In genomic region chr5:110287084-110287475, GRCm38 (mm10) we compare ENCODE assay signal across 9 mouse cellular contexts. TPM values are rescaled to one million over a fixed set of nuclear protein-coding genes. Genes with fewer than 3 reads are reported as not detected.
A peak's percentile ranks its signal among the peaks of the same experiment; 100 is the strongest.
DNase-seq lines count a peak whose midpoint lies in the region; ATAC-seq and TF ChIP-seq lines count a peak whose summit lies in the region.
"Had no signal": no experiment of that assay in that cellular context is flagged by ENCODE, and none has a peak within 500 bp of the region (broad histone marks: within the 10 kb centered on the region; RNA-seq: fewer than 3 reads in every experiment).

No protein-coding gene starts in this region.

- DNase-seq in midbrain, embryonic 10.5 days (ENCODE audit: low spot score): no peak
- DNase-seq in forebrain, embryonic 11.5 days (ENCODE audit: low spot score): no peak
- no peak for DNase-seq in cerebellum, adult 9-11 months
- no peak for DNase-seq in cerebellum, adult 2 months
- DNase-seq: gastrocnemius, adult 2 months had no signal

- no peak overlapping the region for H3K27ac ChIP-seq in midbrain, embryonic 10.5 days (replicated peaks)
- no peak overlapping the region for H3K27ac ChIP-seq in midbrain, embryonic 16.5 days (ENCODE audit: low read length)
- no peak overlapping the region for H3K27ac ChIP-seq in forebrain, embryonic 11.5 days (ENCODE audit: low read depth, low read length)
- no peak overlapping the region for H3K27ac ChIP-seq in limb, embryonic 13.5 days
- H3K27ac ChIP-seq in cerebellum, adult 2 months (ENCODE audit: insufficient read depth, low read length): no peak overlapping the region

- H3K27me3 ChIP-seq in midbrain, embryonic 10.5 days (ENCODE audit: low read depth, poor library complexity, severe bottlenecking): peaks cover 24% of the 10 kb centered on the region
- H3K27me3 ChIP-seq in midbrain, embryonic 16.5 days (ENCODE audit: control insufficient read depth, insufficient read depth, low read depth, low read length): peaks cover 4% of the 10 kb centered on the region; the same call in 1 of the 2 replicates
- peaks cover 9% of the 10 kb centered on the region for H3K27me3 ChIP-seq in forebrain, embryonic 11.5 days (ENCODE audit: control insufficient read depth, insufficient read depth, low read length)
- peaks cover 24% of the 10 kb centered on the region for H3K27me3 ChIP-seq in limb, embryonic 13.5 days
- no peaks in the 10 kb centered on the region for H3K27me3 ChIP-seq in cerebellum, adult 2 months (ENCODE audit: control insufficient read depth, insufficient read depth, low read length)

- H3K4me1 ChIP-seq in midbrain, embryonic 10.5 days: peaks cover 22% of the 10 kb centered on the region
- peaks cover 6% of the 10 kb centered on the region for H3K4me1 ChIP-seq in midbrain, embryonic 16.5 days (ENCODE audit: control insufficient read depth, insufficient read depth, low read length)
- H3K4me1 ChIP-seq in forebrain, embryonic 11.5 days (replicated peaks; ENCODE audit: control insufficient read depth, insufficient read depth, low read length): peaks cover 9% of the 10 kb centered on the region; the same call in 1 of the 2 replicates
- H3K4me1 ChIP-seq in limb, embryonic 13.5 days: peaks cover 18% of the 10 kb centered on the region
- no peaks in the 10 kb centered on the region for H3K4me1 ChIP-seq in cerebellum, adult 2 months (ENCODE audit: control insufficient read depth, insufficient read depth, low read length)

- H3K4me2 ChIP-seq in midbrain, embryonic 16.5 days (ENCODE audit: low read length): no peak overlapping the region
- H3K4me2 ChIP-seq in forebrain, embryonic 11.5 days (ENCODE audit: low read depth, low read length, severe bottlenecking): peak overlapping the region; percentile 92
- H3K4me2 ChIP-seq in limb, embryonic 13.5 days (replicated peaks): peak overlapping the region; percentile 93

- no peak for TF ChIP-seq CTCF in cerebellum, adult 2 months (IDR thresholded peaks at IDR 0.05; ENCODE audit: borderline replicate concordance, insufficient read depth, low read depth, low read length)

- no peak overlapping the region for H3K9ac ChIP-seq in midbrain, embryonic 16.5 days (ENCODE audit: low read depth, low read length)
- H3K9ac ChIP-seq in forebrain, embryonic 11.5 days (ENCODE audit: low read length): peak overlapping the region; percentile 82
- H3K9ac ChIP-seq in limb, embryonic 13.5 days: peak overlapping the region; percentile 86

- H3K4me3 ChIP-seq in midbrain, embryonic 10.5 days: peak overlapping the region; percentile 82
- H3K4me3 ChIP-seq in midbrain, embryonic 16.5 days (ENCODE audit: low read depth, low read length): no peak overlapping the region
- peak overlapping the region; percentile 62 for H3K4me3 ChIP-seq in forebrain, embryonic 11.5 days (ENCODE audit: low read depth, low read length)
- peak overlapping the region; percentile 83 for H3K4me3 ChIP-seq in limb, embryonic 13.5 days
- H3K4me3 ChIP-seq in cerebellum, adult 2 months (replicated peaks; ENCODE audit: insufficient read depth, low read depth, low read length): no peak overlapping the region

- no peaks in the 10 kb centered on the region for H3K9me3 ChIP-seq in midbrain, embryonic 10.5 days (replicated peaks)
- no peaks in the 10 kb centered on the region for H3K9me3 ChIP-seq in midbrain, embryonic 16.5 days (replicated peaks; ENCODE audit: control insufficient read depth, low read length, poor library complexity, severe bottlenecking)
- H3K9me3 ChIP-seq in forebrain, embryonic 11.5 days (ENCODE audit: control insufficient read depth, low read length): no peaks in the 10 kb centered on the region
- no peaks in the 10 kb centered on the region for H3K9me3 ChIP-seq in limb, embryonic 13.5 days

- 76% methylated on average over 2 of the region's 2 CpGs for WGBS in midbrain, embryonic 10.5 days
- WGBS in midbrain, embryonic 16.5 days: 72% methylated on average over 2 of the region's 2 CpGs
- WGBS in forebrain, embryonic 11.5 days: 76% methylated on average over 2 of the region's 2 CpGs
- WGBS in limb, embryonic 13.5 days: 79% methylated on average over 2 of the region's 2 CpGs
- WGBS in cerebellum, adult 2 months: 57% methylated on average over 2 of the region's 2 CpGs

- no peak for ATAC-seq in midbrain, embryonic 16.5 days
- no peak for ATAC-seq in forebrain, embryonic 11.5 days (replicated peaks; ENCODE audit: low FRiP score)
- no peak for ATAC-seq in limb, embryonic 13.5 days (ENCODE audit: low FRiP score, low read depth)
- no peak for ATAC-seq in monocyte, adult 5-6 weeks (replicated peaks; ENCODE audit: insufficient number of reproducible peaks, low FRiP score, low TSS enrichment, poor library complexity, severe bottlenecking)

- no peak for TF ChIP-seq POLR2A in cerebellum, adult 2 months (IDR thresholded peaks at IDR 0.05; ENCODE audit: borderline replicate concordance, insufficient read depth, low read length)

- H3K36me3 ChIP-seq in midbrain, embryonic 10.5 days: peaks cover 34% of the 10 kb centered on the region
- H3K36me3 ChIP-seq in midbrain, embryonic 16.5 days (ENCODE audit: control insufficient read depth, insufficient read depth, low read length): peaks cover 5% of the 10 kb centered on the region
- no peaks in the 10 kb centered on the region; the same call in 1 of the 2 replicates for H3K36me3 ChIP-seq in forebrain, embryonic 11.5 days (ENCODE audit: control insufficient read depth, insufficient read depth, low read length)
- peaks cover 31% of the 10 kb centered on the region for H3K36me3 ChIP-seq in limb, embryonic 13.5 days

RNA-seq across cellular contexts. Expression of gene Pole, which starts 1.0 kb away (rescaled TPM):
- 40.8 and 44.1 TPM in 2 replicates for polyA plus RNA-seq in midbrain, embryonic 10.5 days (2016; fragmentation: Nextera tagmentation; extraction: Ambion mirVana)
- 5.1 and 7.4 TPM in 2 replicates for polyA plus RNA-seq in midbrain, embryonic 16.5 days (2015; fragmentation: Nextera tagmentation; extraction: Ambion mirVana)
- 49.8 and 50.7 TPM in 2 replicates for polyA plus RNA-seq in forebrain, embryonic 11.5 days (2014; fragmentation: Nextera tagmentation; extraction: Ambion mirVana)
- 31.5 and 32.8 TPM in 2 replicates for polyA plus RNA-seq in limb, embryonic 13.5 days (2015; fragmentation: Nextera tagmentation; extraction: Ambion mirVana)
- total RNA-seq in monocyte, adult 5-6 weeks (2017): 2.1 to 5.1 TPM (median 4.1 TPM) in 3 replicates
- 1.3 and 1.6 TPM in 2 replicates for polyA plus RNA-seq in cerebellum, adult 2 months (2012; rRNA removed)

RNA-seq across cellular contexts. Expression of gene Pxmp2, which starts 1.1 kb away (rescaled TPM):
- 14.8 and 14.9 TPM in 2 replicates for polyA plus RNA-seq in midbrain, embryonic 10.5 days (2016; fragmentation: Nextera tagmentation; extraction: Ambion mirVana)
- 11.5 and 12.2 TPM in 2 replicates for polyA plus RNA-seq in midbrain, embryonic 16.5 days (2015; fragmentation: Nextera tagmentation; extraction: Ambion mirVana)
- 10.7 and 12.2 TPM in 2 replicates for polyA plus RNA-seq in forebrain, embryonic 11.5 days (2014; fragmentation: Nextera tagmentation; extraction: Ambion mirVana)
- polyA plus RNA-seq in limb, embryonic 13.5 days (2015; fragmentation: Nextera tagmentation; extraction: Ambion mirVana): 8.0 and 9.7 TPM in 2 replicates
- 0.53 to 9.9 TPM (median 2.7 TPM) in 3 replicates for total RNA-seq in monocyte, adult 5-6 weeks (2017)
- 9.5 and 9.9 TPM in 2 replicates for polyA plus RNA-seq in cerebellum, adult 2 months (2012; rRNA removed)

RNA-seq across cellular contexts. Expression of gene Pgam5, which starts 17.4 kb away (rescaled TPM):
- polyA plus RNA-seq in midbrain, embryonic 10.5 days (2016; fragmentation: Nextera tagmentation; extraction: Ambion mirVana): 99.3 and 104 TPM in 2 replicates
- 105 and 107 TPM in 2 replicates for polyA plus RNA-seq in midbrain, embryonic 16.5 days (2015; fragmentation: Nextera tagmentation; extraction: Ambion mirVana)
- polyA plus RNA-seq in forebrain, embryonic 11.5 days (2014; fragmentation: Nextera tagmentation; extraction: Ambion mirVana): 92.4 and 104 TPM in 2 replicates
- 79.0 and 79.1 TPM in 2 replicates for polyA plus RNA-seq in limb, embryonic 13.5 days (2015; fragmentation: Nextera tagmentation; extraction: Ambion mirVana)
- total RNA-seq in monocyte, adult 5-6 weeks (2017): 23.6 to 27.7 TPM (median 24.7 TPM) in 3 replicates
- polyA plus RNA-seq in cerebellum, adult 2 months (2012; rRNA removed): 39.7 and 41.6 TPM in 2 replicates

RNA-seq across cellular contexts. Expression of gene P2rx2, which starts 55.9 kb away (rescaled TPM):
- polyA plus RNA-seq in midbrain, embryonic 10.5 days (2016; fragmentation: Nextera tagmentation; extraction: Ambion mirVana): 0.62 and 0.73 TPM in 2 replicates
- 12.5 and 14.1 TPM in 2 replicates for polyA plus RNA-seq in midbrain, embryonic 16.5 days (2015; fragmentation: Nextera tagmentation; extraction: Ambion mirVana)
- polyA plus RNA-seq in forebrain, embryonic 11.5 days (2014; fragmentation: Nextera tagmentation; extraction: Ambion mirVana): 1.0 and 1.3 TPM in 2 replicates
- 0.92 TPM in 2 replicates for polyA plus RNA-seq in limb, embryonic 13.5 days (2015; fragmentation: Nextera tagmentation; extraction: Ambion mirVana)
- not detected in 3 replicates for total RNA-seq in monocyte, adult 5-6 weeks (2017)
- 0.26 and 0.32 TPM in 2 replicates for polyA plus RNA-seq in cerebellum, adult 2 months (2012; rRNA removed)
- total RNA-seq: gastrocnemius, adult 2 months; liver, adult 2 months had no signal

RNA-seq across cellular contexts. Expression of gene Ankle2, which starts 56.3 kb away (rescaled TPM):
- 30.9 and 31.2 TPM in 2 replicates for polyA plus RNA-seq in midbrain, embryonic 10.5 days (2016; fragmentation: Nextera tagmentation; extraction: Ambion mirVana)
- 18.7 and 24.1 TPM in 2 replicates for polyA plus RNA-seq in midbrain, embryonic 16.5 days (2015; fragmentation: Nextera tagmentation; extraction: Ambion mirVana)
- 39.0 and 48.6 TPM in 2 replicates for polyA plus RNA-seq in forebrain, embryonic 11.5 days (2014; fragmentation: Nextera tagmentation; extraction: Ambion mirVana)
- polyA plus RNA-seq in limb, embryonic 13.5 days (2015; fragmentation: Nextera tagmentation; extraction: Ambion mirVana): 28.7 and 34.1 TPM in 2 replicates
- 62.3 to 65.9 TPM (median 64.4 TPM) in 3 replicates for total RNA-seq in monocyte, adult 5-6 weeks (2017)
- polyA plus RNA-seq in cerebellum, adult 2 months (2012; rRNA removed): 22.8 and 23.5 TPM in 2 replicates

Comparison
In these comparisons a context has a peak if more than half of its experiments do, and no peak if none do; other contexts are left out.
1. H3K4me3 ChIP-seq: peak in midbrain, embryonic 10.5 days (single experiment), forebrain, embryonic 11.5 days (single experiment) and limb, embryonic 13.5 days (single experiment); none in midbrain, embryonic 16.5 days (single experiment) and cerebellum, adult 2 months (single experiment).